Mouse (Mus musculus): ENCODE data around the gene Anapc2. TPM values are rescaled to one million over a fixed set of nuclear protein-coding genes. Genes with fewer than 3 reads are reported as not detected.

Anapc2 gene
- polyA plus RNA-seq, 1 experiment from 2014 or later: 89.0 TPM

GRCm38 (mm10) chr2:25273010-25273409 lies 732 bp downstream of the Anapc2 start:
- no peaks in the 10 kb centered on the region for H3K9me3 ChIP-seq (ENCODE audit: low read length)
- H3K4me3 ChIP-seq (ENCODE audit: low read depth, low read length): peak overlapping the region; percentile 56
- WGBS: 31% methylated on average over 16 of the region's 16 CpGs
- DNase-seq (ENCODE audit: low spot score) (no peak), ATAC-seq (no peak)
- H3K9ac ChIP-seq (replicated peaks; ENCODE audit: low read depth): peak overlapping the region; percentile 81
- H3K4me2 ChIP-seq (replicated peaks; ENCODE audit: low read depth, low read length): peak overlapping the region; percentile 88
- H3K27me3 ChIP-seq (replicated peaks; ENCODE audit: insufficient read depth, low read length): no peaks in the 10 kb centered on the region
- H3K4me1 ChIP-seq (ENCODE audit: insufficient read depth, low read depth, low read length): peaks cover 21% of the 10 kb centered on the region; the same call in 1 of the 2 replicates
- peak overlapping the region; percentile 33; the same call in 1 of the 2 replicates for H3K27ac ChIP-seq (ENCODE audit: low read length)
- peaks cover 20% of the 10 kb centered on the region; the same call in 1 of the 2 replicates for H3K36me3 ChIP-seq (ENCODE audit: insufficient read depth, low read length)
- TF ChIP-seq CTCF (IDR thresholded peaks at IDR 0.05) (no peak), EP300 (IDR thresholded peaks at IDR 0.05) (no peak)

- WGBS: 64% methylated on average over 13 of the region's 13 CpGs
- H3K4me1 ChIP-seq (ENCODE audit: insufficient read depth, low read depth, low read length): no peaks in the 10 kb centered on the region
Measured at GRCm38 (mm10) chr2:25278928-25279882, 6.9 kb downstream of the Anapc2 start.

GRCm38 (mm10) chr2:25285551-25285950 lies 13.3 kb downstream of the Anapc2 start:
- Histone ChIP-seq H3K9ac (replicated peaks; ENCODE audit: low read depth) (no peak overlapping the region), H3K9me3 (ENCODE audit: low read length) (no peaks in the 10 kb centered on the region), H3K4me1 (ENCODE audit: insufficient read depth, low read depth, low read length) (peaks cover 18% of the 10 kb centered on the region; the same call in 1 of the 2 replicates), H3K27ac (ENCODE audit: low read length) (peak overlapping the region; percentile 88), H3K4me2 (replicated peaks; ENCODE audit: low read depth, low read length) (no peak overlapping the region), H3K36me3 (ENCODE audit: insufficient read depth, low read length) (peaks cover 41% of the 10 kb centered on the region; the same call in 1 of the 2 replicates), H3K27me3 (replicated peaks; ENCODE audit: insufficient read depth, low read length) (peaks cover 19% of the 10 kb centered on the region), H3K4me3 (ENCODE audit: low read depth, low read length) (no peak overlapping the region)
- WGBS: 77% methylated on average over 2 of the region's 2 CpGs
- TF ChIP-seq EP300 (IDR thresholded peaks at IDR 0.05) (no peak), CTCF (IDR thresholded peaks at IDR 0.05) (no peak)
- ATAC-seq (no peak), DNase-seq (ENCODE audit: low spot score) (no peak)

More at GRCm38 (mm10) chr2:25278928-25279882, 6.9 kb downstream of the Anapc2 start:
- DNase-seq (ENCODE audit: low spot score) (peak; percentile 90), ATAC-seq (peak; percentile 80)
- H3K27ac ChIP-seq (ENCODE audit: low read length): no peak overlapping the region
- no peaks in the 10 kb centered on the region for H3K9me3 ChIP-seq (ENCODE audit: low read length)
- no peak overlapping the region for H3K4me2 ChIP-seq (replicated peaks; ENCODE audit: low read depth, low read length)
- no peaks in the 10 kb centered on the region for H3K27me3 ChIP-seq (replicated peaks; ENCODE audit: insufficient read depth, low read length)
- H3K4me3 ChIP-seq (ENCODE audit: low read depth, low read length): no peak overlapping the region
- TF ChIP-seq CTCF (IDR thresholded peaks at IDR 0.05) (peak; percentile 94), EP300 (IDR thresholded peaks at IDR 0.05) (no peak)
- H3K36me3 ChIP-seq (ENCODE audit: insufficient read depth, low read length): peaks cover 57% of the 10 kb centered on the region
- H3K9ac ChIP-seq (replicated peaks; ENCODE audit: low read depth): no peak overlapping the region

- ATAC-seq (peak; percentile 26), DNase-seq (ENCODE audit: low spot score) (no peak)
- H3K4me2 ChIP-seq (replicated peaks; ENCODE audit: low read depth, low read length): no peak overlapping the region
- peaks cover 26% of the 10 kb centered on the region for H3K27me3 ChIP-seq (replicated peaks; ENCODE audit: insufficient read depth, low read length)
- H3K4me3 ChIP-seq (ENCODE audit: low read depth, low read length): no peak overlapping the region
- TF ChIP-seq CTCF (IDR thresholded peaks at IDR 0.05): no peak
- TF ChIP-seq EP300 (IDR thresholded peaks at IDR 0.05): no peak
- H3K4me1 ChIP-seq (ENCODE audit: insufficient read depth, low read depth, low read length): peaks cover 18% of the 10 kb centered on the region
- no peaks in the 10 kb centered on the region for H3K9me3 ChIP-seq (ENCODE audit: low read length)
- peaks cover 34% of the 10 kb centered on the region; the same call in 1 of the 2 replicates for H3K36me3 ChIP-seq (ENCODE audit: insufficient read depth, low read length)
- H3K27ac ChIP-seq (ENCODE audit: low read length): peak overlapping the region; percentile 88
- 31% methylated on average over 1 of the region's 1 CpGs for WGBS
- H3K9ac ChIP-seq (replicated peaks; ENCODE audit: low read depth): no peak overlapping the region
Measured at GRCm38 (mm10) chr2:25286314-25286713, 14.0 kb downstream of the Anapc2 start.

GRCm38 (mm10) chr2:25286837-25287636 lies 14.8 kb downstream of the Anapc2 start:
- no peaks in the 10 kb centered on the region for H3K9me3 ChIP-seq (ENCODE audit: low read length)
- no peak overlapping the region for H3K4me2 ChIP-seq (replicated peaks; ENCODE audit: low read depth, low read length)
- DNase-seq (ENCODE audit: low spot score) (peak; percentile 85), ATAC-seq (peak; percentile 84)
- H3K4me3 ChIP-seq (ENCODE audit: low read depth, low read length): no peak overlapping the region
- peaks cover 19% of the 10 kb centered on the region for H3K4me1 ChIP-seq (ENCODE audit: insufficient read depth, low read depth, low read length)
- TF ChIP-seq EP300 (IDR thresholded peaks at IDR 0.05) (peak; percentile 73), CTCF (IDR thresholded peaks at IDR 0.05) (no peak)
- H3K27ac ChIP-seq (ENCODE audit: low read length): peak overlapping the region; percentile 88
- H3K27me3 ChIP-seq (replicated peaks; ENCODE audit: insufficient read depth, low read length): peaks cover 33% of the 10 kb centered on the region
- no peak overlapping the region for H3K9ac ChIP-seq (replicated peaks; ENCODE audit: low read depth)
- peaks cover 31% of the 10 kb centered on the region; the same call in 1 of the 2 replicates for H3K36me3 ChIP-seq (ENCODE audit: insufficient read depth, low read length)
- 17% methylated on average over 7 of the region's 7 CpGs for WGBS

All from lung, postnatal 0 days (tissue).